7 mouse cellular contexts compared by ENCODE assay signal in the genomic region with DNA sequence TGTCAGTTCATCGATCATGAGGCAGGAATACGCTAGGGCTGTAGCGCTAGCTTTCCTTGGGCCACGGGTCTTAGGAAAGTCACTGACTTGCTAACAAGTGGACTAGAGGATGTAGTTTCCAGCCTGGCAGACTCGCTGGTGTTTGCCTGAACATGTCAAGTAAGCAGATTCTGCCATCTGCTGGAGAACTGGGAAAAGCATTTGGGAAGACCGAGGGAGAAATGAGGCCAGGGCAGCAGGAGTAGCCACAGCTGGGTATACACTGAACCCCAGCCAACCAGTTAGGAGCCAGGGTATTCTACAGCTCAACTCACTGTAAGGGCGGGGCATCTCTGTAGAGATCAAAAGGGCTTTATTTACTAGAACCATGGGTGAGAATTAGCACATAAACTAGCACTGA. TPM values are rescaled to one million over a fixed set of nuclear protein-coding genes. Genes with fewer than 3 reads are reported as not detected.
DNase-seq lines count a peak whose midpoint lies in the region; ATAC-seq and TF ChIP-seq lines count a peak whose summit lies in the region.

No protein-coding gene starts in this region.

- no peaks in the 10 kb centered on the region for H3K9me3 ChIP-seq in E14TG2a.4 (ENCODE audit: low read length)

- ATAC-seq in CD4-positive, CD25-positive, alpha-beta regulatory T cell, adult 4 months = no peak

- H3K4me1 ChIP-seq in E14TG2a.4 (replicated peaks; ENCODE audit: low read depth, low read length) = peaks cover 74% of the 10 kb centered on the region

- DNase-seq in kidney, adult 9 months = peak; percentile 23
- no peak for DNase-seq in kidney, adult 8-10 months
- DNase-seq in MN1 (ENCODE audit: low spot score) = peak; percentile 50
- peak; percentile 40 for DNase-seq in kidney, postnatal 10 days
- DNase-seq in T-cell, adult 2 months (ENCODE audit: low spot score) = no peak

- no peaks in the 10 kb centered on the region for H3K27me3 ChIP-seq in E14TG2a.4 (ENCODE audit: insufficient read depth, low read length)

- H3K4me3 ChIP-seq in E14TG2a.4 (replicated peaks; ENCODE audit: low read length) = peak overlapping the region; percentile 56

- peaks cover 93% of the 10 kb centered on the region for H3K36me3 ChIP-seq in E14TG2a.4 (ENCODE audit: insufficient read depth, low read length)

- TF ChIP-seq CTCF in E14TG2a.4 (conservative IDR thresholded peaks at IDR 0.05; ENCODE audit: low read length) = no peak; the same call in 1 of the 2 replicates

RNA-seq across cellular contexts. Expression of a gene that starts 6.3 kb away (rescaled TPM):
- 10 to 100 TPM; 20.7 to 24.1 TPM for polyA plus RNA-seq in CD4-positive, CD25-positive, alpha-beta regulatory T cell, adult 4 months (2017; shearing (Covaris generic))

RNA-seq across cellular contexts. Expression of a gene that starts 11.5 kb away (rescaled TPM):
- under 1 TPM; 0.46 to 0.47 TPM for polyA plus RNA-seq in CD4-positive, CD25-positive, alpha-beta regulatory T cell, adult 4 months (2017; shearing (Covaris generic))

RNA-seq across cellular contexts. Expression of a gene that starts 57.6 kb away (rescaled TPM):
- 10 to 100 TPM; 27.6 to 40.7 TPM for polyA plus RNA-seq in CD4-positive, CD25-positive, alpha-beta regulatory T cell, adult 4 months (2017; shearing (Covaris generic))

Comparison
In these comparisons a context has a peak if more than half of its experiments do, and no peak if none do; other contexts are left out.
1. DNase-seq: peak in kidney, adult 9 months (single experiment), MN1 (single experiment) and kidney, postnatal 10 days (single experiment); none in kidney, adult 8-10 months (0 of 2) and T-cell, adult 2 months (single experiment).